Mouse (Mus musculus) heart, adult 2 months (tissue): ENCODE measurements at regions not wholly inside any gene's neighbourhood (a gene's known extent, or its start where the extent isn't known, plus 50 kb on each side); places are given as distances from the start of the nearest gene placed in this dataset.

Experiments used
- DNase-seq, 2 experiments: peaks; one replicate each; pipeline ENCODE4 v3.0.0; 2021
- H3K27ac ChIP-seq: fragments of 200-600 bp; 2 replicates; pipeline ENCODE4 v1.8.1; 2022
- H3K27me3 ChIP-seq: fragments of 200-500 bp; 2 replicates; pipeline ENCODE4 v1.6.1; 2012; ENCODE audit warnings: mild to moderate bottlenecking, low read length, inconsistent platforms, mixed read lengths; ENCODE audit not compliant: control insufficient read depth, insufficient read depth
- H3K36me3 ChIP-seq: fragments of 200-500 bp; 2 replicates; pipeline ENCODE4 v1.6.1; 2012; ENCODE audit warnings: low read length, inconsistent platforms; ENCODE audit not compliant: control insufficient read depth, insufficient read depth
- H3K4me1 ChIP-seq: fragments of 200-500 bp; 2 replicates; pipeline ENCODE4 v1.6.1; 2011; ENCODE audit warnings: low read length; ENCODE audit not compliant: control insufficient read depth, insufficient read depth
- H3K4me3 ChIP-seq: fragments of 200-600 bp; 2 replicates; pipeline ENCODE4 v1.8.1; 2022
- H3K79me2 ChIP-seq: fragments of 200-500 bp; replicated peaks from 2 replicates; pipeline ENCODE4 v1.6.1; 2012; ENCODE audit warnings: mild to moderate bottlenecking, inconsistent platforms, low read length, moderate library complexity, mixed read lengths; ENCODE audit not compliant: control insufficient read depth, insufficient read depth
- H3K9ac ChIP-seq: fragments of 200-500 bp; 2 replicates; pipeline ENCODE4 v1.6.1; 2012; ENCODE audit warnings: low read depth, mild to moderate bottlenecking, control low read depth, inconsistent platforms, low read length, mixed read lengths
- CTCF ChIP-seq: fragments of 200-600 bp; IDR thresholded peaks from 2 replicates; pipeline ENCODE4 v1.8.1; 2022; ENCODE audit warnings: antibody characterized with exemption, mild to moderate bottlenecking, moderate library complexity
- EP300 ChIP-seq: fragments of 200-500 bp; IDR thresholded peaks from 2 replicates; pipeline ENCODE4 v1.6.1; 2011; ENCODE audit warnings: low read depth, low read length, control low read depth; ENCODE audit not compliant: insufficient read depth
- POLR2A ChIP-seq: fragments of 200-500 bp; IDR thresholded peaks from 2 replicates; pipeline ENCODE4 v1.6.1; 2011; ENCODE audit warnings: mild to moderate bottlenecking, low read depth, low read length, control low read depth; ENCODE audit not compliant: insufficient read depth
- WGBS: fragments of 180-500 bp; shearing (Covaris S2); methylation state at CpG from one replicate; pipeline ENCODE4 v1.1.7; 2018; 5-methylcytosine and 5-hydroxymethylcytosine counted together
- intact Hi-C: fragments of 180-260 bp; cut with DNase I; formaldehyde crosslinking; loops from one replicate; pipeline ENCODE4 v1.15.1; 2025

DNA sequence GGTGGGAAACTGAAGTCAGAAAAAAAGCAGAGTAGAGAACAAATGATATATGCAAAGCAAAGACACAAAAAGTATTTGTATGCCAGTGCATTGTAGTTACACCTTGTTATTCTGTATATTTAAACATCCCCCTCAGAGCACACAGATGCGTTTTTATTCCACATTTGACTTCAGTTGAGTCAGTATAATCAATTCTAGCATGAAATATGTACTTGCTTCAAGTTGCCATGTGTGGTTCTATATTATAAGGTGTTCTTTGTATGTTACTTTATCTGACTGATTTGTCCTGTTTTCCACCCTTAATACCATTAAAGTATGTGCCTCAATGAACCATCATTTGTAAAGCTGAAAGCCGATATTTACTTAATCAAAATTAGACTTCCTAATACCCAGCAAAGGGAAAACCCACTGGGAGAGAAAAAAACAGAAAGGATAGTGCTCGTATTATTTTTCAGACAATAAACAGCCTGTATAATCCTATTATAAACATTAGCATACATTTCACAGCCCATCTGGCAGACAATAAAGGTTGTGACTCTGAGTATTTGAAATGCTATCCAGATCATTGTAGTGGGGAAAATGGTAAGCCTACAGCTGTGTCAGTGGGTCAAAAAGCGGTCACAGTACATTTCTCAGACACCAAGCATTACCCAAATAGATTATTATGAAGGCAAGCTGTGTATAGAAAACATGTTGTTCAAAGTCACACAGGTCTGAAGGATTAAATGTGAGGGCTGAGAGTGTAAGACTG, 189.1 kb upstream of the Bmp2 start:
- 74% methylated on average over 4 of the region's 4 CpGs for WGBS
- intact Hi-C loops = no loop called here
- H3K4me1 ChIP-seq = no peaks in the 10 kb centered on the region
- no peak for TF ChIP-seq CTCF
- TF ChIP-seq EP300 = no peak
- TF ChIP-seq POLR2A = no peak
- DNase-seq = no peak
- no peaks in the 10 kb centered on the region for H3K79me2 ChIP-seq
- no peaks in the 10 kb centered on the region for H3K27me3 ChIP-seq
- H3K9ac ChIP-seq = no peak overlapping the region
- no peaks in the 10 kb centered on the region for H3K36me3 ChIP-seq
- no peak overlapping the region for H3K4me3 ChIP-seq
- H3K27ac ChIP-seq = no peak overlapping the region

DNA sequence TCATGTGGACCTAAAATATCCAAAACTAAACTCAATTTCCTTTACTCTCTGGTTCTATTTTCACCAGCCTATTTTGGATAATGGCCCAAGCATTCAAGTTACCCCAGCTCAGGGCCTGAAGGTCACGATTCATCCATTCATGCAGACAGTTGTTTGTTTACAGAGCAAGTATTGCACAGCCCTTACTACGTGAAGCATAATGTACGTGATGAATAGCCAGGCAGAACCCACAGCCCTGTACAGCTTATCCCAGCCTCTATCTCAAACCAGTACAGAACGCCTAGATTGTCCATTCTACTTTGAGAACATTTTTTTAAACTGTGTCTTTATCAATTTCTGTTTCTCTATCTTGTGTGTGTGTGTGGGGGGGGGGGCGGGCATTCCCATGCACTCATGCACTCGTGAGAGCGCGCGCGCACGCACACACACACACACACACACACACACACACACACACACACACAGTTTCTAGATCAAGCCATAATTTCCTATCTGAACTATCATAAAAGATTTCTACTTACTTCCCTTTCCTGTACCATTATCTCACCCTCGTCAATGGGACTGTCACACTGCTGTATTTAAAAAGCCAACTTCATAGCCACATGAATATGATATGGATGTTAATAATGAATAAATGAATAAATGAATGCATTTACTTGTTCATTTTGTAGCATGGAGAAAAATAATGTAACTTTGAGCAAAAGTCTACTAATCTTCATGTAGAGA, 180.3 kb upstream of the Bmp2 start:
- Histone ChIP-seq H3K4me3 (no peak overlapping the region), H3K27ac (no peak overlapping the region), H3K36me3 (no peaks in the 10 kb centered on the region), H3K9ac (no peak overlapping the region), H3K79me2 (no peaks in the 10 kb centered on the region), H3K27me3 (no peaks in the 10 kb centered on the region), H3K4me1 (no peaks in the 10 kb centered on the region)
- 80% methylated on average over 12 of the region's 12 CpGs for WGBS
- DNase-seq = no peak
- TF ChIP-seq CTCF (no peak), POLR2A (no peak), EP300 (no peak)
- intact Hi-C loops = no loop called here

DNA sequence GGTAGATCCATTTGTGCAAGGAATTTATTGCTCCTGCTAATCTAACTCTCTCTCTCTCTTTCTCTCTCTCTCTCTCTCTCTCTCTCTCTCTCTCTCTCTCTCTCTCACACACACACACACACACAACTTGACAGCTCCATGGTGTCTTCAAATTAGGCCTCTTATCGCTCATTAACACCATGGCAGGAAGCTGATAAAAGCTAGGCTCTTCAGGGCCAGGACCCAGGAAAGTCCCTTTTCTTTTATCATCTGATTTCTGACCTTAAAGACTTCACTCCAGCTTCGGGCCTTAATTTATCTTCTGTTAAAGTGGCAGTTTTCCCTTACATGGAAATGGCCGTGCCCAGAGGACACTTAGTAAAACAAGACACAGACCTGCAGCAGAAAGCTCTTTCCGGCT, 178.4 kb upstream of the Bmp2 start:
- Histone ChIP-seq H3K27me3 (no peaks in the 10 kb centered on the region), H3K79me2 (no peaks in the 10 kb centered on the region), H3K36me3 (no peaks in the 10 kb centered on the region), H3K27ac (no peak overlapping the region), H3K4me3 (no peak overlapping the region), H3K4me1 (no peaks in the 10 kb centered on the region), H3K9ac (no peak overlapping the region)
- WGBS = 45% methylated on average over 4 of the region's 4 CpGs
- DNase-seq = no peak
- TF ChIP-seq CTCF (no peak), EP300 (no peak), POLR2A (no peak)
- intact Hi-C loops = no loop called here

DNA sequence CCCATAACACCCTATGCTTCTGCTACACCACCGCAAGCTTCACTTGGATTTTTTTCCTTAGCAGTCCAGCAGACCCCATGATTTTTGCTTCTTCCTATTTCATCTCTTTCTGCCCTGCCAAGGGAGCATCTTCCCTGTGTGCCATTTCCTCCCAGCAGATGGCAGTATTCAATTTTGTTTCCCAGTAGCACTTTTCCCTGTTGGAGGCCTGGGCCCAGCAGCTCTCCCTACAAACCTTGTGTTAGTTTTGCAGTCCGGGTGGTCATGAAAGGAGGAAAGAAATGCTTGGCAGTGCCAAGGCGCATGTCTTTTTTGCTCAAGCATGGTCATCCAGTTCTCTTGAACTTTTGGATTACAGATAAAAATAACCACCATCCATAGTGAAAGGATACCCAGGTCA, 170.9 kb upstream of the Bmp2 start:
- Histone ChIP-seq H3K79me2 (no peaks in the 10 kb centered on the region), H3K9ac (no peak overlapping the region), H3K4me3 (no peak overlapping the region), H3K27ac (no peak overlapping the region), H3K27me3 (no peaks in the 10 kb centered on the region), H3K36me3 (no peaks in the 10 kb centered on the region), H3K4me1 (no peaks in the 10 kb centered on the region)
- intact Hi-C loops = loop anchor here (5.0 kb wide), 1 partner anchor 171 kb away; the partner anchor contains the start of gene Bmp2
- TF ChIP-seq EP300 (no peak), CTCF (peak; percentile 65), POLR2A (no peak)
- 63% methylated on average over 3 of the region's 3 CpGs for WGBS
- peak; percentile 12 to 23 for DNase-seq

DNA sequence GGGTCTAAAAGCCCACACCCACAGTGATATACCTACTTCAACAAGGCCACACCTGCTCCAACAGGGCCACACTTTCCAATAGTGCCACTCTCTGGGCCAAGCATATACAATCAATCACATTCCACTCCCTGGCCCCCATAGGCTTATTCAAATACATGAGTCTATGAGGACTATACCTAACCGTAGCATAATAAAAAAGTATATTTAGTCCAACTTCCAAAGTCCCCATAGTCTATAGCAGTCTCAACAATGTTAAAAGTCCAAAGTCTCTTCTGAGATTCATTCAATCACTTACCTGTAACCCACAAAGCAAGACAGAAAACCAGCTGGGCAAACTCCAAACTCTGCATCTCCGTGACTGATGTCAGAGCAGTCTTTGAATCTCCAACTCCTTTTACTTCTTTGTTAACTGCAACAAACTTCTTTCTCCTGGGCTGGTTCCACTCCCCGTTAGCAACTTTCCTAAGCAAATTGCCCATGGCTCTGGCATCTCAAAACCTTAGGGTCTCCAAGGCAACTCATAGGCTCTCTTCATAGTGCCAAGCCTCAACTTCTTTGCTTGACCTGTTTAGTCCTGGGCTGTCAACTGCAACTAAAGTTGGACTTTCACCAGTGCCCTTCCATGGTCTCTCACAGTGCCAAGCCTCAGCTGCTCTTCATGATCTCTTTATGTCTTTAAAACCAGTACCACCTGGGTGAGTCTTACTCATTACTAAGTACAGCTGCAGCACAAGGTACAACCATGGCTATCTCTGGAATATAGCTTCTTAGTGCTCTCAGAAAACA, 168.6 kb upstream of the Bmp2 start:
- Histone ChIP-seq H3K27ac (no peak overlapping the region), H3K36me3 (no peaks in the 10 kb centered on the region), H3K4me1 (no peaks in the 10 kb centered on the region), H3K4me3 (no peak overlapping the region), H3K9ac (no peak overlapping the region), H3K27me3 (no peaks in the 10 kb centered on the region), H3K79me2 (no peaks in the 10 kb centered on the region)
- 89% methylated on average over 3 of the region's 3 CpGs for WGBS
- TF ChIP-seq POLR2A (no peak), EP300 (no peak), CTCF (no peak)
- DNase-seq = no peak
- intact Hi-C loops = loop anchor here (5.0 kb wide), 1 partner anchor 169 kb away; the partner anchor contains the start of gene Bmp2
